In genomic region chr7:27598053-27598452, GRCm38 (mm10) we compare ENCODE assay signal across 18 mouse cellular contexts. TPM values are rescaled to one million over a fixed set of nuclear protein-coding genes. Genes with fewer than 3 reads are reported as not detected.
DNase-seq lines count a peak whose midpoint lies in the region; ATAC-seq lines count a peak whose summit lies in the region.
"Had no signal": no experiment of that assay in that cellular context is flagged by ENCODE, and none has a peak within 500 bp of the region (broad histone marks: within the 10 kb centered on the region; RNA-seq: fewer than 3 reads in every experiment).

No protein-coding gene starts in this region.

- peak; percentile 25 for DNase-seq in cerebellum, adult 11-12 months
- DNase-seq in cerebellum, adult 9-10 months = no peak
- no peak for DNase-seq in heart, postnatal 25 days (ENCODE audit: low spot score)
- DNase-seq in liver, embryonic 11.5 days (ENCODE audit: low spot score) = no peak
- no peak for DNase-seq in spleen, postnatal 10 days (ENCODE audit: low spot score in 2 of 2)
- DNase-seq: adrenal gland, adult 8-10 months; gastrocnemius, postnatal 10 days; spleen, adult 18-20 months had no signal

- no peaks in the 10 kb centered on the region for H3K27me3 ChIP-seq in heart, embryonic 14.5 days (ENCODE audit: control insufficient read depth, insufficient read depth, low read length)
- H3K27me3 ChIP-seq in liver, embryonic 12.5 days (replicated peaks) = no peaks in the 10 kb centered on the region
- H3K27me3 ChIP-seq in liver, embryonic 11.5 days (replicated peaks; ENCODE audit: control insufficient read depth, insufficient read depth, low read length) = no peaks in the 10 kb centered on the region
- no peaks in the 10 kb centered on the region for H3K27me3 ChIP-seq in stomach, embryonic 16.5 days (ENCODE audit: control insufficient read depth, insufficient read depth, low read length)
- H3K27me3 ChIP-seq: embryonic facial prominence, embryonic 12.5 days; forebrain, embryonic 13.5 days; hindbrain, embryonic 13.5 days; lung, embryonic 15.5 days; midbrain, embryonic 12.5 days; neural tube, embryonic 13.5 days had no signal

- H3K4me1 ChIP-seq in heart, embryonic 14.5 days (ENCODE audit: control insufficient read depth in 2 of 2, insufficient read depth in 2 of 2, low read length in 2 of 2) = peaks cover 46 to 85% of the 10 kb centered on the region in 2 experiments
- H3K4me1 ChIP-seq in liver, embryonic 12.5 days = peaks cover 97% of the 10 kb centered on the region
- H3K4me1 ChIP-seq in liver, embryonic 11.5 days (replicated peaks; ENCODE audit: control insufficient read depth, insufficient read depth, low read length) = peaks cover 73% of the 10 kb centered on the region
- H3K4me1 ChIP-seq in stomach, embryonic 16.5 days (ENCODE audit: control insufficient read depth, insufficient read depth, low read length) = peaks cover 43% of the 10 kb centered on the region

- intact Hi-C loops in heart, postnatal 25 days (cut with DNase I) = no loop called here

- no peak overlapping the region for H3K4me2 ChIP-seq in heart, embryonic 14.5 days (ENCODE audit: low read length)
- no peak overlapping the region for H3K4me2 ChIP-seq in liver, embryonic 12.5 days
- no peak overlapping the region for H3K4me2 ChIP-seq in liver, embryonic 11.5 days
- peak overlapping the region; percentile 43 for H3K4me2 ChIP-seq in stomach, embryonic 16.5 days (ENCODE audit: low read depth, low read length)
- H3K4me2 ChIP-seq: embryonic facial prominence, embryonic 12.5 days; forebrain, embryonic 13.5 days; hindbrain, embryonic 13.5 days; midbrain, embryonic 12.5 days; neural tube, embryonic 13.5 days had no signal

- no peak overlapping the region for H3K4me3 ChIP-seq in heart, embryonic 14.5 days (ENCODE audit: control insufficient read depth in 1 of 2, insufficient read depth in 1 of 2, low read depth in 1 of 2, low read length in 2 of 2)
- H3K4me3 ChIP-seq in liver, embryonic 12.5 days = no peak overlapping the region
- no peak overlapping the region for H3K4me3 ChIP-seq in liver, embryonic 11.5 days (ENCODE audit: low read depth, low read length)
- no peak overlapping the region for H3K4me3 ChIP-seq in stomach, embryonic 16.5 days (replicated peaks; ENCODE audit: low read length)
- H3K4me3 ChIP-seq: embryonic facial prominence, embryonic 12.5 days; forebrain, embryonic 13.5 days; hindbrain, embryonic 13.5 days; lung, embryonic 15.5 days; midbrain, embryonic 12.5 days; neural tube, embryonic 13.5 days had no signal

- no peaks in the 10 kb centered on the region for H3K9me3 ChIP-seq in heart, embryonic 14.5 days (ENCODE audit: control insufficient read depth, low read length)
- H3K9me3 ChIP-seq in liver, embryonic 12.5 days (replicated peaks) = no peaks in the 10 kb centered on the region
- H3K9me3 ChIP-seq in liver, embryonic 11.5 days (ENCODE audit: control insufficient read depth, low read length) = no peaks in the 10 kb centered on the region
- 0 out of 2 replicates have a peak, but pooled peaks cover 3% of the 10 kb centered on the region for H3K9me3 ChIP-seq in stomach, embryonic 16.5 days (replicated peaks; ENCODE audit: control insufficient read depth, low read length)
- H3K9me3 ChIP-seq: embryonic facial prominence, embryonic 12.5 days; forebrain, embryonic 13.5 days; hindbrain, embryonic 13.5 days; lung, embryonic 15.5 days; midbrain, embryonic 12.5 days; neural tube, embryonic 13.5 days had no signal

- ATAC-seq in heart, embryonic 14.5 days (ENCODE audit: insufficient number of reproducible peaks, insufficient read depth, low FRiP score, low read depth) = no peak
- no peak for ATAC-seq in liver, embryonic 12.5 days
- no peak for ATAC-seq in liver, embryonic 11.5 days (replicated peaks; ENCODE audit: low FRiP score)
- no peak for ATAC-seq in stomach, embryonic 16.5 days (ENCODE audit: insufficient read depth, low FRiP score)
- ATAC-seq: forebrain, embryonic 13.5 days had no signal

- H3K36me3 ChIP-seq in heart, embryonic 14.5 days (ENCODE audit: control insufficient read depth, insufficient read depth, low read length) = peaks cover 12% of the 10 kb centered on the region; the same call in 1 of the 2 replicates
- peaks cover 28% of the 10 kb centered on the region for H3K36me3 ChIP-seq in liver, embryonic 12.5 days
- H3K36me3 ChIP-seq in liver, embryonic 11.5 days (ENCODE audit: control insufficient read depth, insufficient read depth, low read length) = peaks cover 7% of the 10 kb centered on the region
- no peaks in the 10 kb centered on the region for H3K36me3 ChIP-seq in stomach, embryonic 16.5 days (ENCODE audit: control insufficient read depth, insufficient read depth, low read length)

- no peak overlapping the region for H3K27ac ChIP-seq in heart, embryonic 14.5 days (replicated peaks in 1 of 2; ENCODE audit: control insufficient read depth in 1 of 2, insufficient read depth in 1 of 2, low read depth in 2 of 2, low read length in 2 of 2)
- H3K27ac ChIP-seq in liver, embryonic 12.5 days = peak overlapping the region; percentile 99; the same call in 1 of the 2 replicates
- no peak overlapping the region for H3K27ac ChIP-seq in liver, embryonic 11.5 days (ENCODE audit: low read depth, low read length)
- H3K27ac ChIP-seq in stomach, embryonic 16.5 days (ENCODE audit: low read length) = peak overlapping the region; percentile 92
- H3K27ac ChIP-seq: forebrain, embryonic 13.5 days; hindbrain, embryonic 13.5 days; midbrain, embryonic 12.5 days had no signal

- WGBS in heart, embryonic 14.5 days = 54% methylated on average over 7 of the region's 7 CpGs
- WGBS in liver, embryonic 12.5 days (ENCODE audit: insufficient replicate concordance) = 75% methylated on average over 7 of the region's 7 CpGs
- WGBS in liver, embryonic 11.5 days = 65% methylated on average over 7 of the region's 7 CpGs
- WGBS in stomach, embryonic 16.5 days = 58% methylated on average over 7 of the region's 7 CpGs

- H3K9ac ChIP-seq in heart, embryonic 14.5 days (ENCODE audit: low read length) = peak overlapping the region; percentile 57; the same call in 1 of the 2 replicates
- H3K9ac ChIP-seq in liver, embryonic 12.5 days = no peak overlapping the region
- H3K9ac ChIP-seq in liver, embryonic 11.5 days (ENCODE audit: low read depth, low read length) = no peak overlapping the region
- H3K9ac ChIP-seq in stomach, embryonic 16.5 days (ENCODE audit: low read length) = no peak overlapping the region
- H3K9ac ChIP-seq: embryonic facial prominence, embryonic 12.5 days; forebrain, embryonic 13.5 days; lung, embryonic 15.5 days; midbrain, embryonic 12.5 days had no signal

RNA-seq across cellular contexts. Expression of gene Akt2, which starts 6.7 kb away (rescaled TPM):
- polyA plus RNA-seq in heart, embryonic 14.5 days (2014; fragmentation: Nextera tagmentation; extraction: Ambion mirVana) = 66.5 and 76.0 TPM in 2 replicates
- 100 to 1,000 TPM; 166 to 177 TPM for total RNA-seq in heart, postnatal 25 days (2021)
- polyA plus RNA-seq in liver, embryonic 12.5 days (2016; fragmentation: Nextera tagmentation; extraction: Ambion mirVana) = 45.0 and 45.2 TPM in 2 replicates
- 68.4 and 70.1 TPM in 2 replicates for polyA plus RNA-seq in liver, embryonic 11.5 days (2014; fragmentation: Nextera tagmentation; extraction: Ambion mirVana)
- 79.0 and 84.6 TPM in 2 replicates for polyA plus RNA-seq in stomach, embryonic 16.5 days (2015; fragmentation: Nextera tagmentation; extraction: Ambion mirVana)

RNA-seq across cellular contexts. Expression of gene 2310022A10Rik, which starts 45.0 kb away (rescaled TPM):
- polyA plus RNA-seq in heart, embryonic 14.5 days (2014; fragmentation: Nextera tagmentation; extraction: Ambion mirVana) = 31.0 TPM in 2 replicates
- total RNA-seq in heart, postnatal 25 days (2021) = 10 to 100 TPM; 64.6 to 71.9 TPM
- 26.3 and 27.5 TPM in 2 replicates for polyA plus RNA-seq in liver, embryonic 12.5 days (2016; fragmentation: Nextera tagmentation; extraction: Ambion mirVana)
- 33.9 and 35.1 TPM in 2 replicates for polyA plus RNA-seq in liver, embryonic 11.5 days (2014; fragmentation: Nextera tagmentation; extraction: Ambion mirVana)
- polyA plus RNA-seq in stomach, embryonic 16.5 days (2015; fragmentation: Nextera tagmentation; extraction: Ambion mirVana) = 23.0 and 25.6 TPM in 2 replicates

RNA-seq across cellular contexts. Expression of gene Pld3, which starts 45.0 kb away (rescaled TPM):
- polyA plus RNA-seq in heart, embryonic 14.5 days (2014; fragmentation: Nextera tagmentation; extraction: Ambion mirVana) = 54.5 and 61.7 TPM in 2 replicates
- total RNA-seq in heart, postnatal 25 days (2021) = 10 to 100 TPM; 23.3 to 27.1 TPM
- 46.6 and 49.1 TPM in 2 replicates for polyA plus RNA-seq in liver, embryonic 12.5 days (2016; fragmentation: Nextera tagmentation; extraction: Ambion mirVana)
- 39.3 and 44.4 TPM in 2 replicates for polyA plus RNA-seq in liver, embryonic 11.5 days (2014; fragmentation: Nextera tagmentation; extraction: Ambion mirVana)
- polyA plus RNA-seq in stomach, embryonic 16.5 days (2015; fragmentation: Nextera tagmentation; extraction: Ambion mirVana) = 93.5 and 107 TPM in 2 replicates

RNA-seq across cellular contexts. Expression of gene Ttc9b, which starts 55.7 kb away (rescaled TPM):
- 0.32 TPM in 1 of 2 replicates, not detected in the other for polyA plus RNA-seq in heart, embryonic 14.5 days (2014; fragmentation: Nextera tagmentation; extraction: Ambion mirVana)
- total RNA-seq in heart, postnatal 25 days (2021) = not detected
- polyA plus RNA-seq in liver, embryonic 12.5 days (2016; fragmentation: Nextera tagmentation; extraction: Ambion mirVana) = not detected in 2 replicates
- polyA plus RNA-seq in liver, embryonic 11.5 days (2014; fragmentation: Nextera tagmentation; extraction: Ambion mirVana) = not detected in 2 replicates
- 0.94 and 1.3 TPM in 2 replicates for polyA plus RNA-seq in stomach, embryonic 16.5 days (2015; fragmentation: Nextera tagmentation; extraction: Ambion mirVana)
- total RNA-seq: adrenal gland, adult 8-10 months had no signal
- polyA plus RNA-seq: kidney, postnatal 0 days had no signal

Comparison
In these comparisons a context has a peak if more than half of its experiments do, and no peak if none do; other contexts are left out.
1. H3K27ac ChIP-seq: peak in liver, embryonic 12.5 days (single experiment) and stomach, embryonic 16.5 days (single experiment); none in heart, embryonic 14.5 days (0 of 2) and liver, embryonic 11.5 days (single experiment).